Comparison of ENCODE assay signal across 7 mouse cellular contexts in the genomic region with DNA sequence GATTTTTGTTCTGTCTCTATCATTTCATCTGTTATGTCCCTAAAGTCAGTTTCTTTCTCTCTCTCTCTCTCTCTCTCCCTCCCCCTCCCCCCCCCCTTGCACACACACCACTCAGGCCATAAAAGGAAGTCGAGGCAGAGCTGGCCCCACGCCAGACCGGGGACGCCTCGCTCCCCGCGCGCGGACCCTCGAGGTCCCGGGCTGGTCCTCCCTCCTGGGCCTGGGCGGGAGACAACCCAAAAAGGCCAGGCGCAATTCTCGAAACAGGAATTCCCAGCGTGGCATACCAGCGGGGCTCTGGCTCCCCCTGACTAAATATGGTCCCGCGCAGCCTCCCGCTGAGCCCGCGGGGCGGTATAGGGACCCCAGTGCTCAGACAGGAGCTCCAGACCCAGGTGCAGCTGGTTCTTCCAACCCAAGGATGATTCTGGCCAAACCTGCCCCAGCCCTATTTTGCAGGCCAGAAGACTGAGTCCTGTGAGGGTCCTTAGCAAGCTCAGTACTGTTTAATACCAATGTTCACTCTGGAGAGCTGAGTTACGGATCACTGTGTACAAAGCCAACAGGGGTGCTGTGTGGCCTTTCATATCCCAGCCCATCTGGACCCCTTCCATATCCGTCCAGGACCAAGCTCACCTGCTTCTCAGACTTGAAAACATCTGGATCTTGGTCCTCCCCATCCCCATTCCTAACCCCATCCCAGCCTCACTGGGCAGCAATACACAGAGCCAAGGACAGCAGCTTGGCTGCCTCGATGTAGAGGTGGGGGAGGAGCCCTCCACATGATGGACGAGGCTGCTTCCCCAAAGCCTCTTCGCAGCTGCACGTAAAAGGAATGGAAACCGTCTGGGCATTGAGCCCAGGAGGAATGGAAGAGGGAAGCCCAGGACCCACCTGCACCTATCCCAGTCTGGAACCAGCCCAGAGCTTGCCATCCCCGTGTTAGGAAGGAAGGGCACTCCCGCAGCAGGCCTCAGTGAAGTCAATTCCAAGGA. TPM values are rescaled to one million over a fixed set of nuclear protein-coding genes. Genes with fewer than 3 reads are reported as not detected.
A peak's percentile ranks its signal among the peaks of the same experiment; 100 is the strongest.
DNase-seq lines count a peak whose midpoint lies in the region; ATAC-seq and TF ChIP-seq lines count a peak whose summit lies in the region.

No protein-coding gene starts in this region.

- 7% methylated on average over 31 of the region's 31 CpGs for whole genome bisulfite sequencing in lung, embryonic 15.5 days
- WGBS in forebrain, embryonic 11.5 days, result 13% methylated on average over 31 of the region's 31 CpGs
- WGBS in hindbrain, embryonic 14.5 days, result 14% methylated on average over 31 of the region's 31 CpGs
- WGBS in lung, postnatal 0 days, result 11% methylated on average over 31 of the region's 31 CpGs

- DNase-seq in lung, postnatal 36 days, result no peak
- DNase-seq in forebrain, embryonic 11.5 days (ENCODE audit: low spot score), result no peak
- DNase-seq in hindbrain, embryonic 14.5 days (ENCODE audit: low spot score), result no peak
- DNase-seq in lung, postnatal 0 days (ENCODE audit: low spot score), result no peak
- DNase-seq in testis, postnatal 14 days (ENCODE audit: low spot score), result peak; percentile 27
- DNase-seq in yolk sac, embryonic 10.5 days (ENCODE audit: low spot score), result no peak

- H3K27me3 ChIP-seq in lung, embryonic 15.5 days, result no peaks in the 10 kb centered on the region
- H3K27me3 ChIP-seq in forebrain, embryonic 11.5 days (ENCODE audit: control insufficient read depth, insufficient read depth, low read length), result peaks cover 8% of the 10 kb centered on the region; the same call in 1 of the 2 replicates
- H3K27me3 ChIP-seq in hindbrain, embryonic 14.5 days (ENCODE audit: control insufficient read depth, insufficient read depth, low read length), result peaks cover 16% of the 10 kb centered on the region
- no peaks in the 10 kb centered on the region for H3K27me3 ChIP-seq in lung, postnatal 0 days (replicated peaks; ENCODE audit: insufficient read depth, low read length)

- H3K36me3 ChIP-seq in lung, embryonic 15.5 days, result 0 out of 2 replicates have a peak, but pooled peaks cover 5% of the 10 kb centered on the region
- no peaks in the 10 kb centered on the region for H3K36me3 ChIP-seq in forebrain, embryonic 11.5 days (ENCODE audit: control insufficient read depth, insufficient read depth, low read length)
- no peaks in the 10 kb centered on the region for H3K36me3 ChIP-seq in hindbrain, embryonic 14.5 days (replicated peaks; ENCODE audit: control insufficient read depth, insufficient read depth)
- H3K36me3 ChIP-seq in lung, postnatal 0 days (ENCODE audit: insufficient read depth, low read length), result no peaks in the 10 kb centered on the region

- H3K9ac ChIP-seq in lung, embryonic 15.5 days, result peak overlapping the region; percentile 32; the same call in 1 of the 2 replicates
- H3K9ac ChIP-seq in forebrain, embryonic 11.5 days (ENCODE audit: low read length), result no peak overlapping the region
- H3K9ac ChIP-seq in hindbrain, embryonic 14.5 days, result peak overlapping the region; percentile 40
- H3K9ac ChIP-seq in lung, postnatal 0 days (replicated peaks; ENCODE audit: low read depth), result no peak overlapping the region

- peaks cover 38% of the 10 kb centered on the region for H3K4me1 ChIP-seq in lung, embryonic 15.5 days
- H3K4me1 ChIP-seq in forebrain, embryonic 11.5 days (replicated peaks; ENCODE audit: control insufficient read depth, insufficient read depth, low read length), result no peaks in the 10 kb centered on the region; the same call in 1 of the 2 replicates
- peaks cover 6% of the 10 kb centered on the region for H3K4me1 ChIP-seq in hindbrain, embryonic 14.5 days (replicated peaks; ENCODE audit: control insufficient read depth, insufficient read depth, low read length)
- peaks cover 10% of the 10 kb centered on the region for H3K4me1 ChIP-seq in lung, postnatal 0 days (ENCODE audit: insufficient read depth, low read depth, low read length)

- TF ChIP-seq EP300 in lung, postnatal 0 days (IDR thresholded peaks at IDR 0.05), result no peak

- no peak for TF ChIP-seq CTCF in lung, postnatal 0 days (IDR thresholded peaks at IDR 0.05)

- H3K4me3 ChIP-seq in lung, embryonic 15.5 days, result peak overlapping the region; percentile 28
- H3K4me3 ChIP-seq in forebrain, embryonic 11.5 days (ENCODE audit: low read depth, low read length), result no peak overlapping the region
- H3K4me3 ChIP-seq in hindbrain, embryonic 14.5 days (replicated peaks; ENCODE audit: low read length), result peak overlapping the region; percentile 25
- H3K4me3 ChIP-seq in lung, postnatal 0 days (ENCODE audit: low read depth, low read length), result peak overlapping the region; percentile 26; the same call in 1 of the 2 replicates

- peak overlapping the region; percentile 73 for H3K4me2 ChIP-seq in lung, embryonic 15.5 days
- H3K4me2 ChIP-seq in forebrain, embryonic 11.5 days (ENCODE audit: low read depth, low read length, severe bottlenecking), result peak overlapping the region; percentile 38
- H3K4me2 ChIP-seq in hindbrain, embryonic 14.5 days (replicated peaks), result peak overlapping the region; percentile 54
- H3K4me2 ChIP-seq in lung, postnatal 0 days (replicated peaks; ENCODE audit: low read depth, low read length), result peak overlapping the region; percentile 60

- peak overlapping the region; percentile 69 for H3K27ac ChIP-seq in lung, embryonic 15.5 days
- no peak overlapping the region for H3K27ac ChIP-seq in forebrain, embryonic 11.5 days (ENCODE audit: low read depth, low read length)
- no peak overlapping the region for H3K27ac ChIP-seq in hindbrain, embryonic 14.5 days
- no peak overlapping the region for H3K27ac ChIP-seq in lung, postnatal 0 days (ENCODE audit: low read length)

- peak; percentile 32 for ATAC-seq in lung, embryonic 15.5 days (ENCODE audit: borderline replicate concordance, extremely low read depth, low FRiP score, low TSS enrichment)
- no peak for ATAC-seq in forebrain, embryonic 11.5 days (replicated peaks; ENCODE audit: low FRiP score)
- peak; percentile 54; the same call in 1 of the 2 replicates for ATAC-seq in hindbrain, embryonic 14.5 days (ENCODE audit: low FRiP score)
- ATAC-seq in lung, postnatal 0 days, result no peak

- H3K9me3 ChIP-seq in lung, embryonic 15.5 days, result no peaks in the 10 kb centered on the region
- H3K9me3 ChIP-seq in forebrain, embryonic 11.5 days (ENCODE audit: control insufficient read depth, low read length), result no peaks in the 10 kb centered on the region
- no peaks in the 10 kb centered on the region for H3K9me3 ChIP-seq in hindbrain, embryonic 14.5 days (ENCODE audit: control insufficient read depth, low read length)
- H3K9me3 ChIP-seq in lung, postnatal 0 days (ENCODE audit: low read length), result no peaks in the 10 kb centered on the region

RNA-seq across cellular contexts. Expression of a gene that starts 1.3 kb away (rescaled TPM):
- 63.0 and 66.7 TPM in 2 replicates for polyA plus RNA-seq in lung, embryonic 15.5 days (2015; fragmentation: Nextera tagmentation; extraction: Ambion mirVana)
- 0.09 and 0.12 TPM in 2 replicates for polyA plus RNA-seq in forebrain, embryonic 11.5 days (2014; fragmentation: Nextera tagmentation; extraction: Ambion mirVana)
- 1.2 TPM in 2 replicates for polyA plus RNA-seq in hindbrain, embryonic 14.5 days (2014; fragmentation: Nextera tagmentation; extraction: Ambion mirVana)
- polyA plus RNA-seq in lung, postnatal 0 days (2015; fragmentation: Nextera tagmentation; extraction: Ambion mirVana), result 15.1 and 20.7 TPM in 2 replicates

RNA-seq across cellular contexts. Expression of a gene that starts 24.7 kb away (rescaled TPM):
- polyA plus RNA-seq in lung, embryonic 15.5 days (2015; fragmentation: Nextera tagmentation; extraction: Ambion mirVana), result 154 and 164 TPM in 2 replicates
- 168 and 174 TPM in 2 replicates for polyA plus RNA-seq in forebrain, embryonic 11.5 days (2014; fragmentation: Nextera tagmentation; extraction: Ambion mirVana)
- 186 and 209 TPM in 2 replicates for polyA plus RNA-seq in hindbrain, embryonic 14.5 days (2014; fragmentation: Nextera tagmentation; extraction: Ambion mirVana)
- 89.2 and 91.4 TPM in 2 replicates for polyA plus RNA-seq in lung, postnatal 0 days (2015; fragmentation: Nextera tagmentation; extraction: Ambion mirVana)

Comparison
In these comparisons a context has a peak if more than half of its experiments do, and no peak if none do; other contexts are left out.
1. ATAC-seq: peak in lung, embryonic 15.5 days (single experiment) and hindbrain, embryonic 14.5 days (single experiment); none in forebrain, embryonic 11.5 days (single experiment) and lung, postnatal 0 days (single experiment).
2. H3K9ac ChIP-seq: peak in lung, embryonic 15.5 days (single experiment) and hindbrain, embryonic 14.5 days (single experiment); none in forebrain, embryonic 11.5 days (single experiment) and lung, postnatal 0 days (single experiment).
3. Peak in every context shown above with its lines, with median percentiles within 50 percentile points of each other: H3K4me2 ChIP-seq.